Mouse (Mus musculus) mouse embryonic stem cell (cell line): Measurements from ENCODE around the gene Esp16.
"Not testable (repeated sequence)": the region's sequence is repeated elsewhere in the genome, so short reads cannot be mapped to it uniquely, and the experiment has no call there.

Experiments
- in situ Hi-C, 2 experiments: fragments of 300-500 bp; cut with MboI; formaldehyde crosslinking; loops; 1 replicate in 1 of 2; 3 replicates in 1 of 2; pipeline ENCODE4 v1.14.3; 2019 to 2020; ENCODE audit warnings: low sequenced_read_pairs in 2 of 2, low pct_unique_long_range_greater_than_20kb in 1 of 2, mixed read lengths in 1 of 2; ENCODE audit not compliant: unreplicated experiment in 1 of 2

Gene Esp16

DNA sequence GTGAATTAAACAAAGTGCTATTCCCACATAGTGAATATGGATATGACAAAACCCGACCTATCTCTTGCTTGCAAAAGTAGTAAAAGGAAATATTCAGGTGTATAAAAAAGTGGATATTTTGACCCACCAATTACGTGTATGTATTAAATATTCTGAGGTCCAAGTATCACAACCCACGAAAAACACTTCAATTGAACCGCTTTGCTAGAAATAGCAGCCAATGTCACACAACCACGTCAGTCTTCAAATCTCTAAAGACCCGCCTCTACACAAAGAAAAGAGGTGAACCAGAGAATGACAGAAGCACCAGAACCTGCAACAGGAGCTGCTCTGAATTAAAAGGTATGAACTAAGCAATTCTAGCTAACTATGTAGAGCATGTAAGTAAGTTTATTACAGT is at the start of gene Esp16:
Gene Esp16 (plus strand): TSS at position 301 of the 400 bp plus-strand sequence.
- in situ Hi-C loops, result not testable (repeated sequence)

- in situ Hi-C loops, result not testable (repeated sequence)
These were observed 37.9 kb upstream of the Esp16 start for GRCm38 (mm10) chr17:39498043-39498442.
